Mouse (Mus musculus) regulatory T cell (primary cell): ENCODE data around the gene Scyl2.
"Not testable (repeated sequence)": the region's sequence is repeated elsewhere in the genome, so short reads cannot be mapped to it uniquely, and the experiment has no call there.

Experiments used
- in situ Hi-C: fragments of 300-600 bp; cut with MboI, MseI; formaldehyde crosslinking; loops from one replicate; pipeline ENCODE4 v1.15.1; 2025; ENCODE audit warnings: high pct_unique_total_duplicates

Gene Scyl2

DNA sequence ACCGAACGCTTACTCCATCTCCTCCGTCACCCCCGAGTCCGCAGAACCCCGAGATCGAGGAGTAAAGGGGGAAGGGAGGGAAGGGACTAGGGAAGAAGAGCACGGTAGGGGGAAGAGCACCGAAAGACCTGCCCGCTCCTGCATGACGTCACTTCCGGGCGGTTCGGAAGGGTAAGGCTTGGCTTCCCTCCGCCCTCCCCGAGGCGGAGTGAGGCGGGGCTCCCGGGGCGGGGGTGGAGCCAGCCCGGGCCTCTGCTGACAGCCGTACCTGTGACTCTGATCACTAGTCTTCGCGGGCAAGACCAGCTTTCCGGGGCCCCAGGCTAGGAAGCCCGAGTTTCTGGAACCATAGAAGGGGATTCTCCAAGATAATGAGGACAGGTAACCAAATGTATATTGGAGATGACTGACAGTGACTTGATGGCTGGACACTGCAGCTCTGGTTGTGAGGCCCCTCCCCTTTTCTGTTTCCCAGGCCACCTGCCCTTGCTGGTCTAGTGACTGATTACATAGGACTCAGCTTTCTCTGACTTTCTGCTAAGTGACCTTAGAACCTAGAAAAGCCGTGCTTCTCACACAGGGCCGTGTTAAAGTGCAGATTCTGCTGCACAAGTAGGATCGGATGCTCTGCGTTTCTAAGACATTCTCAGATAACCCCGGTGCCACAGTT is at the start of gene Scyl2:
Scyl2 (minus strand) TSS at position 147 of the 670 bp plus-strand sequence.
- in situ Hi-C loops: loop anchor here (5.0 kb wide), 1 partner anchor 51 kb away; no protein-coding TSS in a partner anchor

DNA sequence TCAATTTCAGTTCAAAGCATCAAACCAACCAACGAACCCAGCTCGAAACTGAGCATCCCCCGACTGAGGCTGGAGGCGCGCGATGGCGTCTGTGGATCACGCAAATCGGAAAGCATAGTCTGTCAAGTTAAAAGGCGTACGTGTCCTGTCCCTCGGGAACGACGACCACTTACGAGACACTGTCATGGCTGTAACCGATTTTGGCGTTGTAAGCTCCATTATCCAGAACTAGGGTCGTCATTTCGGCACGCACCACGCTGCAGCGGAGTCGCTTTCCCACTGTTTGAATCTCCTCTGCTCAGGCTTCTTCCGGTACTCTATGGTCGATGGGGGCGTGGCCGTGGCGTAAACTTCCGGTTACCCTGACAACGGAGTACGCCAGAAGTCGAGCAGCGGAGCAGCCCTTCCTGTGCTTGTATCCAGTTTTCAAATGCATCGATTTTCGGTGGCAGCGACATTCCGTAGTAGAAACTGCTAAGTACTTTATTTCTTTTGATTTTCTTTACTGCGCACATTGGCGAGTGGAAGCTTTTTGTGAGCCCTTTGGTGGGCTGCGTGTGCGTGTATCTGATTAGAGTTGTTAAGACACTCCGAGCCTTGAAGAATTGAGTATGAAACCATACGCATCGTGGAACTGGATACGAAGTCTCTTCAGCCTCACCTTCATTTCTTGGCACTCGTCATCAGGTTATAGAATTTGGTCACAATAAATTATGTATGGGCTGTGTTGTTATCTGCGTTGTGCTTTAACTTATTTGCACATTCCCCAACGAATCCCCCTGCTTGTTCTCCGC is 46.1 kb upstream of the Scyl2 start, which contains the start of gene Actr6:
Actr6 (minus strand) TSS at position 295 of the 794 bp plus-strand sequence.
- in situ Hi-C loops: no loop called here

DNA sequence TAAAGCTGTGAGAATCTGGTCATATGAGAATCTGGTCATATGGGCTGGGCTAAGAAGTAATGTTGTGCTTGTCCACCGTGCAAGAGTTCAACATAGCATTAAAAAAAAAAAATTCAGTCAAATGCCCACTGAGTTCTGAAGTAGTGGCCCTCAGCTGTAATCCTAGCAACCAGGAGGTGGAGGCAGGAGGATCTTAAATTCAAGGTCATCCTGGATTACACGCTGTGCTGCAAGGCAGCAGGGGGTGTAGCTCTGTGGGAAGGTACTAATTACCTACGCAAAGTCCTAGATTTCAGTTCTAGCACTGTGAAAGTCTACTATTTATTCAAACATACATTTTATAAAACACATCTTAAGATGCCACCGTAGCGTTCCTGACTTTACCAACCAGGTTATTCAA is 45.3 kb upstream of the Scyl2 start:
- in situ Hi-C loops: no loop called here

DNA sequence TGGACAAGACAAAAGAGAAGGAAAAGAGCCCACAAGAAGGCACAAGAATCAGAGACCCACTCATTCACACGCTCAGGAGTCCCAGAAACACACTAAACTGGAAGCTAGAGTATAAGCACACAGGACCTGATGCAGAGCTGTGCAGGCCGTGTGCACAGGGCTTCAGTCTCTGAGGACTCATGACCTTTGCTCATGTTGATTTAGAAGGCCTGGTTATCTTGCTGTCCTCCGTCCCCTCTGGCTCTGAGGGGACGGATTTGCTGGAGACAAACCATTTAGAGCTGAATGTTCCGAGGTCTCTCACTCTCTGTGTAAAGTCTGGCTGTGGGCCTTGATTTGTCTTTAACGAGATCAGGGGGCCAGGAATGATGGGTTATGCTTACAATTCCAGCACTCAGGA is 44.3 kb upstream of the Scyl2 start:
- in situ Hi-C loops: no loop called here

DNA sequence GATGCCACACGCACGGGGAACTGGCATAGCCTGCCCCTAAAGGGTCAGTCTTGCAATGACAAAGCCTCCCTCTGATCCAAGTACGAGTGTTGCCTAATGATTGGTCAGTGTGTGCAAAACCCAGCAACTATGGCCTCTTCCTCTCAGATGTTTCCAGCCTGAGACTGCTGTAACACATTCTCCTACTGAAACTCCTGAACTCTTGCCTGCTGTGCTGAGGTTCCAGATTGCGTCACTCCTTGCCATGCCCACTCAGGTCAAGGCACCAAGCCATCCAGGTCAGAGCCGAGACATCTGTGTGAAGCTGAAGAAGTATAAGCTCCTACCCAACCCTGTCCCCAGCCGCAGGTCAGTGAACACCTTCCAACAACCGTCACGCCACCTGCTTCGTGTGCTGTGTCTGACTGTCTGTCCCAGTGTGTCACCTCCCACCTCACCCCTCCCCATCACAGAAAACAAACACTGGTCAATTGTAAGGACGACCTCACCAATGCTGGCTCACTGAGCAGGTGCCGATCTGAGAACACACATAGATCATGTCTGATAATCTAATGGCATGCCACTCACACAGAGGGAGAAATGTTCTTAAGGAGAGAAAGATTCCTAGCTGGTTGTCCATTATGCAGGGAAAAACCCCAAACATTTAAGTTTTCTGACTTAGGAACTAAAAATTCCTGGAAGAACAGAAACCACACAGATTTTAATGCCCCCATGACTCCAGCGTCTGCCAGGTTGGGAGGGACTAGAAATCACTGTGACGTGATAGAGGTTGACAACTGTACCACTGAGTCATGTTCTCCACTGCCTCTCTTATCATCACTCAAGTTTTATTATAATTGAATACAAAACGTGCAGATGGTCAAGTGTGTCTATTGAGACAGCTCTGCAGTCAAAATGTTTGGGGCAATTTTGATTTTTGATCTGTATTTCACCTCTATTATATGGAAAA is 36.4 kb upstream of the Scyl2 start:
- in situ Hi-C loops: no loop called here

DNA sequence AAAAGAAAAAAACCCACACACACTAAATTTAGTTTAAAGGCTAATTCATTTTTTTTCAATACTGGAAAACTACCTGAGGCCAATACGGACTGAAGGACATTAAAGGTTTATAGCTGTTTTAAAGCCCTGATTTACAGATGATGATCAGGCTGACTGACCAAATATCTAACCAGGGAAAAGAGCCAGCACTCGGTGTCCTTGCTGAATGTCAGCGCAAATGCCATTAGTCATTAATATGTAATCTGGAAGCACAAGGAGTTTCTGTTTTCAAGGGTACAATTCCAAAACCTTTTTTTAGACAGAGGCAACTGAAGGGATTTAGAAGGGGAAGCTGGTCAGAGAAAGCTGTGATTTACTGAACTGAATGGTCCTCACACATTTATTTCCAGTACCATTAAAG is 34.7 kb upstream of the Scyl2 start:
- in situ Hi-C loops: no loop called here

DNA sequence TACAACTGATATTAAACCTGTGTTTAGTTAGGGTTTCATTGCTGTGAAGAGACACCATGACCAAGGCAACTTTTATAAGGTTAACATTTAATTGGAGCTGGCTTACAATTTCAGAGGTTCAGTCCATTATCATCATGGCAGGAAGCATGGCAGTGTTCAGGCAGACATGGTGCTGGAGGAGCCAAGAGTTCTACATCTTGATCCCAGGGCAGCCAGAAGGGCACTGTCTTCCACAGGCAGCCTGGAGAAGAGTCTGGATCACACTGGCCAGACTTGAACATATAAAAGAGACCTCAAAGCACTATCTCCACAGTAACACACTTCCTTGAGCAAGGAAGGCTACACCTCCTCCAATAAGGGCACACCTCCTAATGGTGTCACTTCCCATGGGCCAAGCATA is 34.2 kb upstream of the Scyl2 start:
- in situ Hi-C loops: no loop called here

DNA sequence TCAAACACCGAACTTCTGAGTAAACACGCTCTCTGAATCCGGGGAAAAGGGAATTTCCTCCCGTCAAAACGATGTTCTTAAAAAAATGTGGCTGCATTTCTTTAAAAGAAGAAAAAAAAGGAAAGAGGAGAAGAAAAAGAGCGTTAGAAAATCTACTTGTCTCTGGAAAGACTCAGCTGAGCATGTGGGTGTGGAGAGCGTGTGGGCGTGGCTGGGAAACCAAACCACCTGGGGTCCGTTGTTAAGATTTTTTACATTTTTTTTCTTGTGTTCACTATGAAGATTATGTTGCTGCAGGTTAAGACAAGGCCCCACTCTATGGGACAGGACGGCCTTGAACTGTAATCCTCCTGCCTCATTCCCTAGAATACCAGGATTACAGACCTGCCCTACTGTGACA is 28.8 kb upstream of the Scyl2 start:
- in situ Hi-C loops: no loop called here

DNA sequence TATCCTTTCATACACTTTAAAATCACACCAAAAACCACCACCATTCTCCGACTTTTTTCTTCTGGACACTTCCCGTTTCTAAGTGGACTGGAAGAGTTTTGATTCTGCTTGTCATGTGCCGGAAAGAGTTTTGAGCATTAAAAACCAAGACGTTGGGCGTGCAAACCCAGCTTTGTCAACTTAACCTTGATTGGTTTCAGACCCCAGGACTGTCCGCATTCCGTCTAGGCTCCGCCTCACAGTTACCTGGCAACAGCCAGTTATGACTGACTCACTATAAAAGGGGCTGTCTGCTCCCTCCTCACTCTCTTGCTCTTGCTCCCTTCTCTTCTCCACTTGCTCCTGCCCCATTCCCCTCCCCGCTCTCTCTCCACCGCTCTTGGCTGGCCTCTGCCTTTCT is 22.6 kb upstream of the Scyl2 start:
- in situ Hi-C loops: no loop called here

DNA sequence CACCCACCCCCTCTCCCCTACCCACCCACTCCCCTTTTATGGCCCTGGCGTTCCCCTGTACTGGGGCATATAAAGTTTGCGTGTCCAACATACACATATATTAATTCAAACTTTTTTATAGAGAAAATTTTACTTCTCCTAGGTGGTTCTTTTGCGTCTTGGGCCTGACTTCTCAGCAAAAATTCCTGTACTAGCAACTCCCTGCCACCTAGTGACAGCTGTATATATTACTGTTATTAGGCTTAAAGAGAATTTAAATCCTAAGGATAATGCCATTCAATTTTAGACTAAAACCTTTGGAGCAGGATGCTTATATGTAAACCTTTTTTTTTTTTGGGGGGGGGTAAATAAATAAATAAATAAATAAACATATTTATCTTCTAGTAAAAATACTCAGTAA is 21.3 kb upstream of the Scyl2 start:
- in situ Hi-C loops: no loop called here

DNA sequence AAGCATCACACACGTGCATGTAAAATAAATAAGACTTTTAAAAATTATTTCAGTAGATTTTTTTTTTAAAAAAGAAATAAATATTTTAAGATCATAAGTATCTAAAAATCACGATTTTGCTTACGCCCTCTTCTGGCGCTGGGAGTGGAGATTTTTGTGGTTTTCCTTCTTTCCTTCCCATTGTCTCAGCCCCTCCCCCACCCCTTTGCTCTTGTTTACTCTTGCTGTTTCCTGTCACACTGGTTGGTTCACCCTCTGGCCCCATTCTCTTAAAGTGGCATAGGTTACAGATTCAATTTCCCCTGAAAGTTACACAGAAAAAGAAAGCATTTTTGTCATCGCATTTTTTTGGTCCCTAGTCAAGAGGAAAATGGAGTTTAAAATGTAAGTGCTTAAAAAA is 17.0 kb upstream of the Scyl2 start:
- in situ Hi-C loops: no loop called here

DNA sequence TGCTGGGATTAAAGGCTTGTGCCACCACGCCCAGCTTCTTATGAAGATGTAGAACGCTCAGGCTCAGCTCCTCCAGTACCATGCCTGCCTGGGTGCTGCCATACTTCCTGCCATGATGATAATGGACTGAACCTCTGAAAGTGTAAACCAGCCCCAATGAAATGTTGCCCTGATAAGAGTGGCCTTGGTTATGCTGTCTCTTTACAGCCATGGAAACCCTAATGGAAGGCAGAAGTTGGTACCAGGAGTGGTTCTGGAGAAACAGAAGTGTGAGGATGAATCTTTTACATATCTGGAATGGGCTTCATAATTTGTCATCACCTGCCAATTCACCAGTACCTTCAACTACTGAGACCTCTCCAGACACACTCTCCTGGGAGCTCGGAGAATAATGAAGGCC is 11.9 kb upstream of the Scyl2 start:
- in situ Hi-C loops: no loop called here

DNA sequence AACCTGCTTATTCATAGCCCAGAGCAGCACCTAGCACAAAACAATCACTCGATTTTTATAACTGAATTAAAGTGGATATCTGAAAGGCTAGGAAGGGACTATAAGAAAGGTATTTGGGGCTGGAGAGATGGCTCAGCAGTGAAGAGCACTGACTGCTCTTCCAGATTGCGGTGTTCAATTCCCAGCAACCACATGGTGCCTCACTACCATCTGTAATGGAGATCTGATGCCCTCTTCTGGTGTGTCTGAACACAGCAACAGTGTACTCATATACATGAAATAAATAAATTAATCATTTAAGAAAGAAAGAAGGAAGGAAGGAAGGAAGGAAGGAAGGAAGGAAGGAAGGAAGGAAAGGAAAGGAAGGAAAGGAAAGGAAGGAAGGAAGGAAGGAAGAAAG is 10.2 kb upstream of the Scyl2 start:
- in situ Hi-C loops: not testable (repeated sequence)

DNA sequence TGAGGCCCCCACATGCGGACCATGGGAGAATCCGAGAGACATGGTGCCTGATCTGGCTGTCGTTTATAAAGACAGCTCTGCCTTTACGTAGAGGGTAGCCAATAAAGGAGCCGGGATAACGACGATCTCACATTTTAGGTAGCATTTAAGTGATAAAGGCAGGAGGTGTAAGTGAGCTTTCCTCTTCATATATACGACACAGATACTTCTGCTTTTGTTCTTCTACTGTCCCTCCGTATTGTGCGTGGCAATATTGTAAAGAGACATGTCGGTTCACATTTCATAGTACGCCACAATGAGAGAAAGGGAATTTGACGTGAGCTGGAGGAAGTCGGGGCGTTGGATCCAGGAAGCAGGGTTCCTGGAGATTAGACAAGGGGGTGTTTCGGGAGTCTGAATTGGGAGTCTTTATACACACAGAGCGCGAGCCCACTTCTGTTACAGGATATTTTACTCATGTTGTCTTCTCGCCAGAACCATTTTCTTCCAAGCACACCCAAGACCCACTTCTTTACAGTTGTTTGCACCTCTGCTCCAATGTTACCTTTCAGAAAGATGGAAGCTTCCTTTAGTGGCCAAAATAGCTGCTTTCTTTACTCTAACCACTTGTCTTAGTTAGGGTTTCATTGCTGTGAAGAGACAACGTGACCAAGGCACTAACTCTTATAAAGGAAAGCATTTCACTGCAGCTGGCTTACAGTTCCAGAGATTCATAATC is 9.3 kb upstream of the Scyl2 start:
- in situ Hi-C loops: no loop called here

DNA sequence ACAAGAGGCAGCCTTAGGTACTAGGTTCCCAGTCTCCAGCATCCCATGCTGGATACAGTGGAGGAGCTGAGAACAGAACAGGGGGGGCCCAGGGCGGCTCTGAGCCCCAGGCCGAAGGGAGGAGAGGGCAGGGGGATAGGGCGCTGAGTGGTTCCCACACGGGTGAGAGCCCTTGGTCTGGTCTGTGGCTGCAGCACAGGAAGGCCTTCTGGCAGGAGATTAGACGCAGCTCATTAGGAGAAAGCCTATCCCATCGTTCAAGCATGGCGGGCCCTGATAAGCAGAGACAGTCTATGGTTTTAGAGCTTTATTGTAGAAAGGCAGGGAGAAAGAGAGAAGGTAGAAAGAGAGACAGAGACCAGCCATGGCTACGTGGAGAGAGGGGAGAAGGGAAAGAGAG is 3.9 kb upstream of the Scyl2 start:
- in situ Hi-C loops: no loop called here

DNA sequence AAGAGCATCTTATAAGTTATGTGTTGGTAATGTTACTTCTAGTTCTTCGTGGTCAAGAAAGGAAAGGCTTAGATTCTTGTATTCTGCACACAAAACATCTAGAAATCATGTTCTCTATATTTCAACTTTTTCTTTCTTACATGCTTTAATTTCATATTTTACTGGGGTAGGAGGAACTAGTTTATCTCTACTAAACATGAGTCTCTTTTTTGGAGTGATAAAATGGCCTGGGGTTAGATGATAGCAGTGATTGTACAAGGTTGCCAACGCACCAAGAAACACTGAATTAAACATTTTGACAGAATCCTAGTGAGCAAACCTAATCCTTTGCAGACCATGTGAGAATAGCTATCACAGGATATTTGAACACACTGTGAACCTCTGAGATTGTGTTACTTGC is 1.4 kb upstream of the Scyl2 start:
- in situ Hi-C loops: loop anchor here (5.0 kb wide), 1 partner anchor 50 kb away; no protein-coding TSS in a partner anchor

DNA sequence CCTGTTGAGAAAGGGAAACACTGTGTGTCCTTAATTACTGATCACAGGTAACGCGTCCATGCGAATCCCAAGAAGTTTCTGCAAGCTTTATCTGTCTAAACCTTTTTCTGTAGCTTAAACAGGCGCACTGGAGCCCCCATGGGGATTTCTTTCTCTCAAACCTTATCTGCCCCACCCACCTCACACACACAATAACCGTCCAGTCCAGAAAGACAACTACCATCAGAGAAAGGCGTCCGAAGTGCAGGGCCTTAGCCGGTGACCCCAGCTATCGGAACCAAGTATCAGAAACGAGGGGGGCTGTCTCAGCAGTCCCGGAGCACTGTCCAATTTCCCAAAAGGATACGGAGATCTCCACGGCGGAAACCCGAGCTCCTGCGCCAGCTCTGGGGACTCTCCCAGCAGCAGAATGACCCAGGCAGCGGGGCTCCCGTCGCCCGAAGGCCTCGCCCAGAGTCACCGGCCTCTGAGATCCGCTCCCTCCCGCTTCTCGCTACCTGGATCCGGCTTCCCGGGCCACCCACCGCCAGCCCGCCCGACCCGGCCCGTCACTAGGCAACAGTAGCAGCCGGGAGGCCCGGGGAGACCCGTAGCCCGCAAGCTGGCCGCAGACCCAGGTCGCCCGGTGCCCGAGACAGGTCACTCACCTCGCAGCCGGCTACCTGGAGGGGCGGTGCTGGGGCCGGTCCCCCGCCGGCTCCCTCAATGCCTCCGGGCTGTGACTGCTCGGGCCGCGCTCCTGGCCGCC is 520 bp downstream of the Scyl2 start:
- in situ Hi-C loops: loop anchor here (5.0 kb wide), 1 partner anchor 52 kb away; no protein-coding TSS in a partner anchor

DNA sequence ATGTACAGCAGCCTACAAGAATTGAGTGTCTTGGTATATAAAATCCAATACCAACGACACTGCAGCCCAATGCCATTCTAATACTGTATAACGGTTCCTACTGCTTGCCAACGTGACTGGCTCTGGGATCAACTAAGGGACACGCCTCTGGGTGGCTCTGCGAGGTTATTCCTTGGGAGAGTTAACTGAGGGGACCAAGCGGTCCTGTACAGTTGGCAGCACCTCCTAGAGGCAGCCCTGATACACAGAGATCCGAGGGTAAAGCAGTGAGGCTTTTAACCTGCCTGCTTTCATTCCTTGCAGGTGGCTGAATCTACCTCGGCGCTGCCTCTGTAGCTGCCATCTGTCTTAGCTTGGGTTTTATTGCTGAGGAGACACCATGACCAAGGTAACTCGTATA is 3.1 kb downstream of the Scyl2 start:
- in situ Hi-C loops: no loop called here

DNA sequence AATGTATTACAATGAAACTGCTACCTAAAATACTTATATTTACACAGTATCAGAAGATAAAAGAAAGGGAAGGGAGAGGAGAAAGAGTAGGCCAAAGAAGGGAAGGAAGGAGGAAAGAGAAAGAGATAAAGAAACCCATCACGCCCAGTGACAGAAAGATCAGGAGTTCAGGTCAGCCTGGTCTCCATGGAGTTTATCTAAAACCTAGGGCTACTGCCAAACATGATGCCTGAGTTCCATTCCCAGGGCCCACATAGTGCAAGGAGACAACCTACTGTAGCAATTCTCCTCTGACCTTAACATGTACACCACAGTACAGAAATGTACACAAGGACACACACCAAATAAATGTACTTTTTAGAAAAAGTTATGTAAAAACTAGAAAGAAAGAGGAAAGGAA is 3.9 kb downstream of the Scyl2 start:
- in situ Hi-C loops: no loop called here

DNA sequence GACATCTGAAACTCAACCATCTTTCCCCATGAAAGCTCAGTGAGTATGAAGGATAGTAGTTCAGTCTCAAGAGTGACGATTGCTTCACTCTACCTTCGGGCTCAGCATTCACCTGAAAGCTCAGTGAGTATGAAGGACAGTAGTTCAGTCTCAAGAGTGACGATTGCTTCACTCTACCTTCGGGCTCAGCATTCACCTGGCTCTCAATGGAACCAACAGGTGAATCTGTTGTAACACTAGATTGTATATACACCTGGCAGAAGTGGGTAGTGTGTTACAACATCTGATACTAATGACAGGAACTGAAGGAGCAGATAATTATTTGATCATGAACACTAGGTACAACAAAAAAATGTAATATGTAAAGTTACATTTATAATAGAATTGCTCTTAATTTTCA is 4.4 kb downstream of the Scyl2 start:
- in situ Hi-C loops: no loop called here

DNA sequence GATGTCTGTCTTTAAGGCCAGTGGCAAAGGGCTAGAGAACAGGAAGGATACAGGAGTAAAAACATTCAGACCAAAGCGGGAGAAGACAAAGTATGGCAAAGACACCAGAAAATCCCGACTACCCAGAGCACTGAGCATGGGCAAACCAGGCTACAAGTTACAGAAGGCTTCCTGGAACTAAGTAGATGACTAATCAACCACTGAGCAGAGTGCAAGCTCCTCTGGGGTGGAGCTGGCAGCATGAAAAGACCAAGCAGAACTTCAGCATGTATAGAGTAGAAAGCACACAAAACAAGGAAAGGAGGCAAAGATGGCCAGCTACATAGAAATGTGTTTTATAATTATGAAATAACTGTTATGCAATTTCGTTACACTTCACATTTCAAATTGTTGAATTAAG is 5.6 kb downstream of the Scyl2 start:
- in situ Hi-C loops: no loop called here
